Mouse (Mus musculus): ENCODE measurements at regions not wholly inside any gene's neighbourhood (a gene's known extent, or its start where the extent isn't known, plus 50 kb on each side); places are given as distances from the start of the nearest gene placed in this dataset.
A peak's percentile ranks its signal among the peaks of the same experiment; 100 is the strongest.

GRCm38 (mm10) chr11:20404476-20404875 is 72.0 kb upstream of the Slc1a4 start:
- WGBS = 82% methylated on average over 5 of the region's 5 CpGs
- Histone ChIP-seq H3K27ac (ENCODE audit: low read length) (no peak overlapping the region), H3K9ac (replicated peaks; ENCODE audit: low read depth, low read length) (no peak overlapping the region), H3K9me3 (ENCODE audit: control insufficient read depth, low read depth, low read length) (no peaks in the 10 kb centered on the region), H3K4me3 (ENCODE audit: low read depth, low read length) (no peak overlapping the region), H3K4me1 (ENCODE audit: control insufficient read depth, insufficient read depth, low read length) (no peaks in the 10 kb centered on the region), H3K36me3 (ENCODE audit: control insufficient read depth, insufficient read depth, low read length) (no peaks in the 10 kb centered on the region), H3K4me2 (replicated peaks; ENCODE audit: low read depth, low read length) (no peak overlapping the region), H3K27me3 (ENCODE audit: control insufficient read depth, insufficient read depth, low read length) (no peaks in the 10 kb centered on the region)
- no peak for ATAC-seq (ENCODE audit: insufficient number of reproducible peaks, insufficient read depth, low FRiP score, low read depth)

- Histone ChIP-seq H3K9ac (replicated peaks; ENCODE audit: low read depth, low read length) (no peak overlapping the region), H3K4me3 (ENCODE audit: low read depth, low read length) (no peak overlapping the region), H3K27me3 (ENCODE audit: control insufficient read depth, insufficient read depth, low read length) (no peaks in the 10 kb centered on the region), H3K4me1 (ENCODE audit: control insufficient read depth, insufficient read depth, low read length) (no peaks in the 10 kb centered on the region), H3K27ac (ENCODE audit: low read length) (no peak overlapping the region), H3K9me3 (ENCODE audit: control insufficient read depth, low read depth, low read length) (peaks cover 11% of the 10 kb centered on the region; the same call in 1 of the 2 replicates), H3K4me2 (replicated peaks; ENCODE audit: low read depth, low read length) (no peak overlapping the region), H3K36me3 (ENCODE audit: control insufficient read depth, insufficient read depth, low read length) (no peaks in the 10 kb centered on the region)
- ATAC-seq (ENCODE audit: insufficient number of reproducible peaks, insufficient read depth, low FRiP score, low read depth) = no peak
- 62% methylated on average over 2 of the region's 2 CpGs for WGBS
Measured at GRCm38 (mm10) chr11:20418141-20418540, 85.6 kb upstream of the Slc1a4 start.

GRCm38 (mm10) chr11:20420876-20421275 is 88.4 kb upstream of the Slc1a4 start:
- Histone ChIP-seq H3K9ac (replicated peaks; ENCODE audit: low read depth, low read length) (no peak overlapping the region), H3K27me3 (ENCODE audit: control insufficient read depth, insufficient read depth, low read length) (no peaks in the 10 kb centered on the region), H3K4me1 (ENCODE audit: control insufficient read depth, insufficient read depth, low read length) (no peaks in the 10 kb centered on the region), H3K9me3 (ENCODE audit: control insufficient read depth, low read depth, low read length) (peaks cover 4% of the 10 kb centered on the region; the same call in 1 of the 2 replicates), H3K4me3 (ENCODE audit: low read depth, low read length) (no peak overlapping the region), H3K36me3 (ENCODE audit: control insufficient read depth, insufficient read depth, low read length) (no peaks in the 10 kb centered on the region), H3K4me2 (replicated peaks; ENCODE audit: low read depth, low read length) (no peak overlapping the region), H3K27ac (ENCODE audit: low read length) (no peak overlapping the region)
- no peak for ATAC-seq (ENCODE audit: insufficient number of reproducible peaks, insufficient read depth, low FRiP score, low read depth)
- 86% methylated on average over 4 of the region's 4 CpGs for WGBS

- Histone ChIP-seq H3K9ac (replicated peaks; ENCODE audit: low read depth, low read length) (no peak overlapping the region), H3K4me1 (ENCODE audit: control insufficient read depth, insufficient read depth, low read length) (no peaks in the 10 kb centered on the region), H3K4me3 (ENCODE audit: low read depth, low read length) (no peak overlapping the region), H3K27ac (ENCODE audit: low read length) (no peak overlapping the region), H3K27me3 (ENCODE audit: control insufficient read depth, insufficient read depth, low read length) (no peaks in the 10 kb centered on the region), H3K36me3 (ENCODE audit: control insufficient read depth, insufficient read depth, low read length) (no peaks in the 10 kb centered on the region), H3K4me2 (replicated peaks; ENCODE audit: low read depth, low read length) (no peak overlapping the region), H3K9me3 (ENCODE audit: control insufficient read depth, low read depth, low read length) (no peaks in the 10 kb centered on the region)
- no peak for ATAC-seq (ENCODE audit: insufficient number of reproducible peaks, insufficient read depth, low FRiP score, low read depth)
- 63% methylated on average over 9 of the region's 9 CpGs for WGBS
Measured at GRCm38 (mm10) chr11:20436057-20436456, 103.5 kb upstream of the Slc1a4 start.

- Histone ChIP-seq H3K4me2 (replicated peaks; ENCODE audit: low read depth, low read length) (no peak overlapping the region), H3K4me3 (ENCODE audit: low read depth, low read length) (no peak overlapping the region), H3K27me3 (ENCODE audit: control insufficient read depth, insufficient read depth, low read length) (no peaks in the 10 kb centered on the region), H3K27ac (ENCODE audit: low read length) (no peak overlapping the region), H3K9me3 (ENCODE audit: control insufficient read depth, low read depth, low read length) (no peaks in the 10 kb centered on the region), H3K9ac (replicated peaks; ENCODE audit: low read depth, low read length) (no peak overlapping the region), H3K4me1 (ENCODE audit: control insufficient read depth, insufficient read depth, low read length) (no peaks in the 10 kb centered on the region), H3K36me3 (ENCODE audit: control insufficient read depth, insufficient read depth, low read length) (no peaks in the 10 kb centered on the region)
- 47% methylated on average over 4 of the region's 4 CpGs for WGBS
- no peak for ATAC-seq (ENCODE audit: insufficient number of reproducible peaks, insufficient read depth, low FRiP score, low read depth)
Measured at GRCm38 (mm10) chr11:20442476-20442875, 100.6 kb upstream of the Sertad2 start.

- H3K27ac ChIP-seq (ENCODE audit: low read length) = no peak overlapping the region
- H3K36me3 ChIP-seq (ENCODE audit: control insufficient read depth, insufficient read depth, low read length) = no peaks in the 10 kb centered on the region
- WGBS = 11% methylated on average over 18 of the region's 18 CpGs
- H3K9me3 ChIP-seq (ENCODE audit: control insufficient read depth, low read depth, low read length) = no peaks in the 10 kb centered on the region
- H3K4me2 ChIP-seq (replicated peaks; ENCODE audit: low read depth, low read length) = peak overlapping the region; percentile 60
- peak; percentile 26; the same call in 1 of the 2 replicates for ATAC-seq (ENCODE audit: insufficient number of reproducible peaks, insufficient read depth, low FRiP score, low read depth)
- H3K4me3 ChIP-seq (ENCODE audit: low read depth, low read length) = peak overlapping the region; percentile 22
- H3K27me3 ChIP-seq (ENCODE audit: control insufficient read depth, insufficient read depth, low read length) = no peaks in the 10 kb centered on the region
- H3K4me1 ChIP-seq (ENCODE audit: control insufficient read depth, insufficient read depth, low read length) = no peaks in the 10 kb centered on the region
- H3K9ac ChIP-seq (replicated peaks; ENCODE audit: low read depth, low read length) = no peak overlapping the region
Measured at GRCm38 (mm10) chr11:20445061-20445902, 97.8 kb upstream of the Sertad2 start.

- Histone ChIP-seq H3K4me2 (replicated peaks; ENCODE audit: low read depth, low read length) (peak overlapping the region; percentile 60), H3K36me3 (ENCODE audit: control insufficient read depth, insufficient read depth, low read length) (no peaks in the 10 kb centered on the region), H3K9me3 (ENCODE audit: control insufficient read depth, low read depth, low read length) (no peaks in the 10 kb centered on the region), H3K27me3 (ENCODE audit: control insufficient read depth, insufficient read depth, low read length) (no peaks in the 10 kb centered on the region), H3K9ac (replicated peaks; ENCODE audit: low read depth, low read length) (no peak overlapping the region), H3K4me3 (ENCODE audit: low read depth, low read length) (peak overlapping the region; percentile 22), H3K4me1 (ENCODE audit: control insufficient read depth, insufficient read depth, low read length) (no peaks in the 10 kb centered on the region), H3K27ac (ENCODE audit: low read length) (no peak overlapping the region)
- 1% methylated on average over 6 of the region's 6 CpGs for WGBS
- ATAC-seq (ENCODE audit: insufficient number of reproducible peaks, insufficient read depth, low FRiP score, low read depth) = peak; percentile 59; the same call in 1 of the 2 replicates
Measured at GRCm38 (mm10) chr11:20445903-20446264, 97.2 kb upstream of the Sertad2 start.

GRCm38 (mm10) chr11:20452901-20453300 is 90.2 kb upstream of the Sertad2 start:
- no peaks in the 10 kb centered on the region for H3K36me3 ChIP-seq (ENCODE audit: control insufficient read depth, insufficient read depth, low read length)
- no peak overlapping the region for H3K4me2 ChIP-seq (replicated peaks; ENCODE audit: low read depth, low read length)
- ATAC-seq (ENCODE audit: insufficient number of reproducible peaks, insufficient read depth, low FRiP score, low read depth) = no peak
- H3K27ac ChIP-seq (ENCODE audit: low read length) = no peak overlapping the region
- 75% methylated on average over 4 of the region's 4 CpGs for WGBS
- no peaks in the 10 kb centered on the region for H3K9me3 ChIP-seq (ENCODE audit: control insufficient read depth, low read depth, low read length)
- 0 out of 2 replicates have a peak, but pooled peaks cover 4% of the 10 kb centered on the region for H3K4me1 ChIP-seq (ENCODE audit: control insufficient read depth, insufficient read depth, low read length)
- H3K9ac ChIP-seq (replicated peaks; ENCODE audit: low read depth, low read length) = no peak overlapping the region
- H3K27me3 ChIP-seq (ENCODE audit: control insufficient read depth, insufficient read depth, low read length) = no peaks in the 10 kb centered on the region
- H3K4me3 ChIP-seq (ENCODE audit: low read depth, low read length) = no peak overlapping the region

Data from stomach, embryonic 14.5 days (tissue).